Mouse (Mus musculus) hindbrain, postnatal 0 days (tissue): ENCODE results near the gene Edrf1. TPM values are rescaled to one million over a fixed set of nuclear protein-coding genes. Genes with fewer than 3 reads are reported as not detected.

Experiments used
- ATAC-seq: fragments of 200-750 bp; cut with Nextera tagmentation; 2 replicates; pipeline ENCODE4 v1.8.0; 2017; ENCODE audit warnings: mild to moderate bottlenecking, moderate TSS enrichment, moderate library complexity
- DNase-seq: peaks from one replicate; pipeline ENCODE4 v3.0.0-alpha.2; 2015; ENCODE audit warnings: low spot score
- H3K27ac ChIP-seq: fragments of 300-500 bp; sonication (generic); 2 replicates; pipeline ENCODE4 v1.5.1; 2014; ENCODE audit warnings: mild to moderate bottlenecking
- H3K27me3 ChIP-seq: fragments of 300-500 bp; sonication (generic); 2 replicates; pipeline ENCODE4 v1.6.1; 2014; ENCODE audit warnings: low read length, mixed read lengths; ENCODE audit not compliant: insufficient read depth
- H3K36me3 ChIP-seq: fragments of 300-500 bp; sonication (generic); 2 replicates; pipeline ENCODE4 v1.6.1; 2014; ENCODE audit warnings: low read length, mixed read lengths; ENCODE audit not compliant: insufficient read depth
- H3K4me1 ChIP-seq: fragments of 300-500 bp; sonication (generic); 2 replicates; pipeline ENCODE4 v1.6.1; 2014; ENCODE audit warnings: antibody characterized with exemption, low read length, mixed read lengths; ENCODE audit not compliant: insufficient read depth
- H3K4me2 ChIP-seq: fragments of 300-500 bp; sonication (generic); 2 replicates; pipeline ENCODE4 v1.6.1; 2014; ENCODE audit warnings: low read depth, mild to moderate bottlenecking, low read length, moderate library complexity, mixed read lengths
- H3K4me3 ChIP-seq: fragments of 300-500 bp; sonication (generic); 2 replicates; pipeline ENCODE4 v1.5.1; 2014; ENCODE audit warnings: low read length
- H3K9ac ChIP-seq: fragments of 300-500 bp; sonication (generic); replicated peaks from 2 replicates; pipeline ENCODE4 v1.6.1; 2014; ENCODE audit warnings: mild to moderate bottlenecking, low read length, moderate library complexity, mixed read lengths
- H3K9me3 ChIP-seq: fragments of 300-500 bp; sonication (generic); 2 replicates; pipeline ENCODE4 v1.6.1; 2016; ENCODE audit warnings: low read length, mixed read lengths
- CTCF ChIP-seq: IDR thresholded peaks from 2 replicates; pipeline ENCODE4 v1.5.1; 2016; ENCODE audit warnings: antibody characterized with exemption, control low read depth, low read depth
- WGBS: fragments of 180-500 bp; shearing (Covaris S2); extraction: QIAGEN DNeasy Blood & Tissue Kit; methylation state at CpG from one replicate; pipeline ENCODE4 v1.1.7; 2014; 5-methylcytosine and 5-hydroxymethylcytosine counted together
- polyA plus RNA-seq: library from polyadenylated mRNA; unstranded; fragments of >200 nt; fragmentation: Nextera tagmentation; extraction: Ambion mirVana; gene quantifications from 2 replicates; pipeline ENCODE4 v1.2.1, GENCODE M21; 2015
- total RNA-seq: library from RNA; depleted of rRNA; stranded (reverse); fragments of >200 nt; gene quantifications from 2 replicates; pipeline ENCODE4 v1.2.3, GENCODE M21; 2014

Gene Edrf1
- total and polyA plus RNA-seq, 2 experiments from 2014 or later, result 8.6 to 20.5 TPM

DNA sequence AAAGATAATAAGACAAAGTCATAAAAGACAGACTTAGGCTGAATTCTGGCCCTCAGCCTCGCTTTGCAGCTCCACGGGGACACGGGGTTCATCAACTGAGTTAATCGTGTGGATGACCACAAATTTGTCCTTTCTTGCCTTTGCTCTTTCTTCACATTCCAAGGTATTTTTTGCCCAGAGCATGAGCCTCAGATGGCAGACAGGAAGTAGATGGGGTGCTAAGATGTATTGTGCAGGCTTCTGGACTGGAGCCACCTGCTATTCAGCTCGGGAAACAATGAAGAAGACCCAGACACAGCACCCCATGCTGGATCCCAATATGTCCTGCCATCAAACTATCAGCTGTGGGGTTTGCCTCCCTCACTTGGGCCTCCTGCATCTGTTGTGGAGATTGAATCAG, 30.0 kb upstream of the Edrf1 start:
- no peak overlapping the region for H3K27ac ChIP-seq
- DNase-seq (peak; percentile 34), ATAC-seq (no peak)
- no peak overlapping the region for H3K4me2 ChIP-seq
- no peaks in the 10 kb centered on the region for H3K36me3 ChIP-seq
- no peak for TF ChIP-seq CTCF
- no peaks in the 10 kb centered on the region for H3K27me3 ChIP-seq
- 41% methylated on average over 5 of the region's 5 CpGs for WGBS
- H3K9ac ChIP-seq, result no peak overlapping the region
- no peaks in the 10 kb centered on the region for H3K9me3 ChIP-seq
- no peak overlapping the region for H3K4me3 ChIP-seq
- peaks cover 12% of the 10 kb centered on the region for H3K4me1 ChIP-seq

DNA sequence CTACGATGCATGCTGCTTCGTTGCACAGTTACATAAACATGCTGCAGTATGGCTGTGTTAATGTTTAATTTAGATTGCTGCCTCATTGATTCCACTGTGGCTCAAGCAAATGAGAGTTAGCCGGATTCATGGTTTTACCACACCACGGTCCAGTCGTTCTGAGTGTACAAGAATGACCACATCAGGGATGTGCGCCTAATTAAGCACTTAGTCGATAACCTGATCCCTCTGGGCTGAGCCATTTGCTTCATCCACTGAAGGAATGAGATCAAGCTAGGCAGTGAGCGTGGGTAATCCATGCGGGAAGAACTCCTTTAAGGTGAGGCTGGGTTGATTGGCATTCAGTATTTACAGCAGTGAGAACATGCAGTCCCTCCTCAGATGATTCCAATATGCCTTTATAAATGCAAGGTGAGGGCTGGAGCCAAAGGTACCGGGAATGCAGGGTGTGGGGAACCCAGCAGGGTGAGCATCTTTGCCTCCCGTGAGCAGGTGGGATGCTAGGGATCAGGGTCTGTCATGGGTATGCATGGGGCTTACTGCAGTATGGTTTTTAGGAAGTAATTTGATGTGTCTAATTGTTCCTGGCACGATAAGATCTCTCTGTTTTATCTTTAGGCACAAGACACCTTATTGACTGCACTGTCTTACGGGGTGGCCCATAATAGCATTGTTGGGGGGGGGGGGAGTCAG, 29.3 kb upstream of the Edrf1 start:
- 52% methylated on average over 13 of the region's 13 CpGs for WGBS
- Histone ChIP-seq H3K27me3 (no peaks in the 10 kb centered on the region), H3K4me3 (no peak overlapping the region), H3K4me1 (peaks cover 12% of the 10 kb centered on the region), H3K9ac (no peak overlapping the region), H3K9me3 (no peaks in the 10 kb centered on the region), H3K36me3 (no peaks in the 10 kb centered on the region), H3K27ac (peak overlapping the region; percentile 62), H3K4me2 (peak overlapping the region; percentile 30; the same call in 1 of the 2 replicates)
- ATAC-seq (peak; percentile 38; the same call in 1 of the 2 replicates), DNase-seq (peak; percentile 30)
- TF ChIP-seq CTCF, result no peak

GRCm38 (mm10) chr7:133608631-133609340, 28.6 kb upstream of the Edrf1 start:
- Histone ChIP-seq H3K4me1 (peaks cover 12% of the 10 kb centered on the region), H3K36me3 (no peaks in the 10 kb centered on the region), H3K27ac (peak overlapping the region; percentile 62), H3K4me2 (peak overlapping the region; percentile 30; the same call in 1 of the 2 replicates), H3K27me3 (no peaks in the 10 kb centered on the region), H3K9ac (no peak overlapping the region), H3K4me3 (no peak overlapping the region), H3K9me3 (no peaks in the 10 kb centered on the region)
- ATAC-seq (no peak), DNase-seq (peak; percentile 39)
- TF ChIP-seq CTCF, result no peak
- WGBS, result 37% methylated on average over 13 of the region's 13 CpGs

DNA sequence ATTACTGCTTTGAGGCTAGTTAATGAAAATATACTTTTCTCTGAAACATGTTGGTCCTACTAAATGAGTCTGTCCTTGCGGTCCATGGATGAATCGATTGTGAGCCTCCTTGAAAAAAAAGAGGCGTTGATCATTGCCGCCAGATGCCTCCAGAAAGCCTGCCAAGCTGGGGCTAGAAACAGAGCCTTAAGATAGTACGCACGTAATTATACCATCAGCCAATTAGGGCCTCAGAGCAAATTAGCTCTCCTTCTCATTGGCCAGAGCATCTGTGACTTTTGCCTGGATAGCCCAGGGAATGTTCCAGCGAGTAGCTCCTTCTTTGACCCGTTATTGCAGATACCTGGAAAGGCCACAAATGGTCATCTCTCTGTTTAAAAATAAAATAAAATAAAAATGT, 27.8 kb upstream of the Edrf1 start:
- DNase-seq (peak; percentile 75), ATAC-seq (0 out of 2 replicates have a peak, but pooled peaks have one; percentile 58)
- no peaks in the 10 kb centered on the region for H3K27me3 ChIP-seq
- no peaks in the 10 kb centered on the region for H3K9me3 ChIP-seq
- H3K9ac ChIP-seq, result no peak overlapping the region
- TF ChIP-seq CTCF, result no peak
- 0 out of 2 replicates have a peak overlapping the region, but pooled peaks have one; percentile 30 for H3K4me2 ChIP-seq
- no peaks in the 10 kb centered on the region for H3K36me3 ChIP-seq
- H3K4me3 ChIP-seq, result no peak overlapping the region
- 51% methylated on average over 8 of the region's 8 CpGs for WGBS
- H3K27ac ChIP-seq, result peak overlapping the region; percentile 62; the same call in 1 of the 2 replicates
- peaks cover 12% of the 10 kb centered on the region for H3K4me1 ChIP-seq

DNA sequence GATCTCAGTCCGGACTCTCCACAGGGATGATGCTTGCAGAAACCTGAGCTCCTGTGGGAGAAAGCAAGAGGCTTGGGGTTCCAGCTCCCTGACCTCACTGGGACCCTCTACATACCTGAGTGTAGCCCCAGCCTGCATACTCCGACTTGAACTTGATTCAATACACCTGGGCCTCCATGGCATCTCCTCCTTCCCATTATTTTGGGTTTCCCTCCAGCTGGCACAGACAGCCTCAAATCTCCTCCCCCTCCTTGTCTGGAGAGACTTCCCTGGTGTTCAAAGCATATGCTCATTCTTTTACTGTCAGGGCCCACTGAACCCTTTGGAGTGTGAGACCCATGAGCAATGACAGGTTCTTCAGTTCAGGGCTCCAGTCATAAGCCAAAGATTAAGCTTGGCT, 24.4 kb upstream of the Edrf1 start:
- H3K27me3 ChIP-seq, result no peaks in the 10 kb centered on the region
- no peak overlapping the region for H3K27ac ChIP-seq
- H3K36me3 ChIP-seq, result no peaks in the 10 kb centered on the region
- 85% methylated on average over 2 of the region's 2 CpGs for WGBS
- DNase-seq (no peak), ATAC-seq (no peak)
- no peak overlapping the region for H3K4me3 ChIP-seq
- H3K9me3 ChIP-seq, result no peaks in the 10 kb centered on the region
- TF ChIP-seq CTCF, result no peak
- H3K4me1 ChIP-seq, result peaks cover 4% of the 10 kb centered on the region
- H3K4me2 ChIP-seq, result no peak overlapping the region
- no peak overlapping the region for H3K9ac ChIP-seq

DNA sequence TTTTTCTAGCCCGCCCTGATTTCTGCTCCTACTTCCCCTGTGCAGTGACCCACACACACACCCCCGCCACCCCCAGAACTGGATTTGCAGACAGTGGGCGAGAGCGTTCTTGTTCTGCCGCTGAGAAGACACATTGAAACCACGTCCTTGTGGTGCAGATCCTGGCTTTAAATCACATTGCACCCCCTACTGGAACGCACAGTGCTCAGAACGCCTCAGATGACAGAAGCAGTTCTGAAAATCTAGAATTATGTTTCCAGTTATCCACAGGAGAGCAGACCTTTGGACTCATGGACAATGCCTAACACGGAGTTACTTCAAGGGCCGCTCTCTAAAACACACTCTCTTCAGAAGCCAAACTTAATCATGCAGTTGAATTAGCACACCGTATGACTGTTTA, 16.6 kb upstream of the Edrf1 start:
- Histone ChIP-seq H3K9ac (no peak overlapping the region), H3K4me1 (no peaks in the 10 kb centered on the region), H3K27ac (no peak overlapping the region), H3K36me3 (no peaks in the 10 kb centered on the region), H3K9me3 (no peaks in the 10 kb centered on the region), H3K4me2 (peak overlapping the region; percentile 27), H3K4me3 (no peak overlapping the region), H3K27me3 (no peaks in the 10 kb centered on the region)
- 32% methylated on average over 11 of the region's 11 CpGs for WGBS
- DNase-seq (peak; percentile 77), ATAC-seq (0 out of 2 replicates have a peak, but pooled peaks have one; percentile 35)
- TF ChIP-seq CTCF, result peak; percentile 75

DNA sequence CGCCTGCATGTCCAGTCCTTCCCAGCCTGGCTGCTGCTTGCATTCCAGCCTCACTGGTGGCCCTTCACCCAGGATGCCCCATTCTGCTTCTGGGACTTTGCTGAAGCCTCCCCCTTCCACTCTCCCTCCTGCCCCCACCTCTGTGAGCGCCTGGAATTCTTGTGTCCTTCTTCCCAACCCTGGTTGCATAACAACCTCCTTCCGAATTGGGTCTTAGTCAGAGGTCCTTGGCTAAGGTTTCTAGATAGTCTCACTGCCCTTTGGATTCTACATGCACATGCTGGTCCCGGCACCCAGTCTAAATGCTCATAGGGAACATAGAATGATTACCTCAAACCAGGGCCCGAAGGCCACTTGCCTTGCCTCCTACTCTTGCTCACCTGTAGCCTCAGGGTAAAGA, 14.1 kb upstream of the Edrf1 start:
- no peak for TF ChIP-seq CTCF
- Histone ChIP-seq H3K4me1 (no peaks in the 10 kb centered on the region), H3K9ac (no peak overlapping the region), H3K27ac (no peak overlapping the region), H3K4me3 (no peak overlapping the region), H3K9me3 (no peaks in the 10 kb centered on the region), H3K4me2 (no peak overlapping the region), H3K27me3 (no peaks in the 10 kb centered on the region), H3K36me3 (no peaks in the 10 kb centered on the region)
- ATAC-seq (no peak), DNase-seq (no peak)
- whole genome bisulfite sequencing, result 93% methylated on average over 5 of the region's 5 CpGs
